Mouse (Mus musculus): ENCODE results near the gene Sema3b. TPM values are rescaled to one million over a fixed set of nuclear protein-coding genes. Genes with fewer than 3 reads are reported as not detected.

The Sema3b gene
- 0.12 TPM in 2 replicates for total RNA-seq (2017)

DNA sequence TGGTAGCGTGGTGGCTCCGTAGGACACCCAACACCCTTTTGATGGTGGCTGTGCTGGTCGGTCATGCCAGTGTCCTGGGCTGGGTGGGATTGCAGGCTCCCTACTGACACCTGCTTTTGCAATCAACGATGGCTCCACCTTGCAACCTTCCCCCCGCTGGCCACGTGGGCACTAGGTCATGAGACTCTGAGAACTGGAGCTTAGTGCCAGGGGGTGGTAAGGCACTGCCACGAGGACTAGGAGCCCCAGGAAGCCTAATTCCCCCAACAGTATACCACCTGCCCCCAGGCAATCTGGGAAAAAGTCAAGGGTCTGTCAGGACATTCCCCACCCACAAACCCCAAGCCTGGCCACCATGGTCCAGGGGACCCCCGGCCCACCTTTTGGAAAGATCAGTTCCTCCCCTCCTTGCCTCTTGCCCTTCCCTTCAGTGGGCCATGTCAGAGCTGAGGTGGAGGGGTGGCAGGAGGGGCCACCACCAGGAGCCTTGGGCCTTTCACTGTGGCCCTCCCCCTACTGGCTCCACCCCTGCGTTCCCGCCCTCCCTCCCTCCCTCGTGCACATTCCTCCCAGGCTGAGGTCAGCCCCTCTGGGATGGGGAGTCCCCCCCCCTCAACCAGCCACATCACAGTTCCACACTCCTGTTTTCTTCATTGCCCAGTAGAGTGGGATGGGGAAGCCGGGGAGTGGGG lies at the start of gene Sema3b:
Sema3b (minus strand) TSS at position 489 of the 692 bp plus-strand sequence.
- ATAC-seq (ENCODE audit: extremely low read depth, insufficient number of reproducible peaks, low FRiP score, poor library complexity, severe bottlenecking), result no peak

DNA sequence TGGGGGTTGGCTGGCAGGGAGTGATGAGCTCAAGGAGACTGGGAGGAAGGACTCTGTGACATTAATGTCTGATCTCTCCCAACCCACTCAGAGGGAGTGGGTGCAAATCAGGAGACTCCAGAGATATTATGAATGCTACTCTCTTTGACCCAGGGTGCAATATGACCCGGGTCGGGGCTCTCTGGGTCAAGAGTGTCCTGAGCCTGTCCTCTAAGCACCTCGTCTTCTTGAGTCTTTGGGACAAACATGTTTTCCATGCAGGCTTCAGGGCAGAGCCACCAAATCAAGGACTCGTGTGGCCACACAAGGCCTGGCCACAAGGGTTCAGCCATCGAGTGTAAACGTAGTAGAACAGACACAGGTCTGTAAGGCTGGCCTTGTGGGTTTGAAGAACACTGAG lies 49.1 kb upstream of the Sema3b start:
- ATAC-seq (ENCODE audit: extremely low read depth, insufficient number of reproducible peaks, low FRiP score, poor library complexity, severe bottlenecking), result no peak

DNA sequence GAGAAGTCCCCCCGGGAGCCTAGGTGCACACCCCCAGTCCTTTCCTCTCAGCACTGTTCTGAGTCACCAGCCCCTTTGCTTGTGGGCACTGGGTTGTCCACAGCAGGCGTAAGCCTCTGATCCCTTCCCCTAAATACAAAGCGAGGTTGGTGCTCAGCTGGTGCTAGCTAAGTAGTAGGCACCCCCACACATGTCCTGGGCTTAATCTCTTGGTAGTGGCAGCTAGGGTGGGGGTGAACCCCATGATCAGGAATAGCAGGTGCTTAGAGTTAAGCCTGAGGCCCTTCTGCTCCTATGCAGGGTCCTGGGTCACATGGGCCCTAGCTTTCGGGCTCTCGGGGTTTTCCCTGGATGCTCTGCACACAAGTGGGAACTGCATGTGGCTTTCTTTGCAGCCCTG lies 48.1 kb upstream of the Sema3b start:
- no peak for ATAC-seq (ENCODE audit: extremely low read depth, insufficient number of reproducible peaks, low FRiP score, poor library complexity, severe bottlenecking)

DNA sequence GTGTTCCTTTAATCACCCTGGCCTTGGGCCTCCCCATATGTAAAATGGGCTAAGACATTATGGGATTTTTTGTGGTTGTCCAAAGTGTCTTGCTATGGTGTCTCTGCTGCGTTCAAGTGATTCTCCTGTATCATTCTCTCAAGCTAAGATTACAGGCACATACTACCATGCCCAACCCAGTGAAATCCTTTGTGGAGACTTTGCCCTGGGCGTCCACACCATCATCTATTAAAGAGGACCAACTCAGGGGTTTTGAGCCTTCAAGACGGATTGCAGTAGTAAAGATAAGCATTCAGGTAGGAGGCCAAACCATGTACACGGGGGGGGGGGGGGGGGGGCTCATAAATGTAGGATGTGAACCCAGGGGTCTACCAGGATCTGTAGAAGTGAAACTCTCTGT lies 45.6 kb upstream of the Sema3b start:
- no peak for ATAC-seq (ENCODE audit: extremely low read depth, insufficient number of reproducible peaks, low FRiP score, poor library complexity, severe bottlenecking)

DNA sequence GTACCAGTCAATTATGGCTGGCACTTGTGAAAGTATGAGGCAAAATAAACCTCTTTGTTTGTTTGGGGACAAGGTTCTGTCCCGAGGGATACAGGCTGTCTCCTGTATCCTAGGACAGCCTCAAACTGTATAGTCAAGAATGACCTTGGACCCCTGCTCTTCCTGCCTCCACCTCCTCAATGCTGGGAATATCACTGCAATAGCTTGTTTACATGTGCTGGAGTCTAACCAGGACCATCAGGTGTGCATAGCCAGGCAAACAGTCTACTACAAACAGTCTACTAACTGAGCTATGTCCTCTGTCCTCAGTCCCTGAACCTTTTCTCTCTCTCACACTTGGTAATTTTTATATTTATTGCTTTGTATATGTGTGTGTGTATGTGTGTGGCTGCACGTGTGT lies 44.4 kb upstream of the Sema3b start:
- ATAC-seq (ENCODE audit: extremely low read depth, insufficient number of reproducible peaks, low FRiP score, poor library complexity, severe bottlenecking), result no peak

DNA sequence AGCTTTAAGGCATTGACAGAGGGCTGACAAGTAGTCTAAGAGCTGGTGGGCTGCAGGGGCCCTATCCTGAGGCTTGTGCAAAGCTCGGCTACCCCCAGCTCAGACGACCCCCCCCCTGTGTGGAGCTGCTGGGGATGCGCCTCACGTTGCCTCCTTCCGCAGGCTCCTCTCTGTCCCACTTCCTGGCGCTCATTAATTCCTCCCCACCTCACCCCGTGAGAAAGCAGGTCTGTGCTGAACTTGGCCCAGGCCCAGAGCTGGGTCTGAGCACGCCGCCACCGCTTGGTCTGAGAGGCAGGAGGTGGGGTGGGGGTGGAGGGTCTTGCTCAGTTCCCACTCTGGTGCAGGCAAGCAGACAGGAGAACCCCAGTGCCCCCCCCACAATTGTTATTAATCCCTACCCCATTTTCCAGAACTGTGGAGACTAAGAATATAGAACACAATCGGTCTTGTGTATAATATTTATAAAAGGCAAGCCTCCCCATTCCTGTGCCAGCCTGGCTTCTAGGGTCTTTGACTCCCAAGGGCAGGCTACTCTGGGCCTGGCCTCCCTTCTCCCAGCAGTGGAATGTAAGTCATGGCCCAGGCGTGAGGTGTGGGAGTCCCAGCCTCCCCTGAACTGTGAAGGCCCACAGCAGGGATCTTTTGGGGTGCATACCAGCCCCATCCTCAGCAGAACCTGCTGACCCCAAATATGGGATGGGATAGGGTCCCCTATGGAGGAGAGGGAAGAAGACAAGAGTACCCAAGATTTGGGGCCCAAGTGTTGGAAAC lies 41.9 kb upstream of the Sema3b start:
- no peak for ATAC-seq (ENCODE audit: extremely low read depth, insufficient number of reproducible peaks, low FRiP score, poor library complexity, severe bottlenecking)

DNA sequence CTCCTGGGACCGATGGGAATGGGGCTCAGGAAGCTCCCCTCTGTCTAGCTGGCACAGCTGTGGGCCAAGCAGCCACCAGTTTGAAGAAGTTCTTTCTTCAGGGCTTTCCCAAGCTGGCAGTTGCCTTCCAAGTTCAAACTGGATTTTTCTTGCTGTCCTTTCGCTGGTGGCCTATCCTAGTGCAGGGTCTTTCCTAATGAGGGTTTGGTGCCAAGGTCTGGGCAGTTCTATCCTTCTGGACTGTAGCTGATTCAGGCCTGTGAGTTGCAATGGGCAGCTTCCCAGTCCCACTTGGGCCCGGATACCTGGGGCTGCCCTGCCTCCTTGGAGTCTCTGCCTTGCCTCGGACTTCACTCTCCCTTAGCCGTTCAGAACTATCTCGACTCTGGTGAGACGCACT lies 41.2 kb upstream of the Sema3b start:
- no peak for ATAC-seq (ENCODE audit: extremely low read depth, insufficient number of reproducible peaks, low FRiP score, poor library complexity, severe bottlenecking)

DNA sequence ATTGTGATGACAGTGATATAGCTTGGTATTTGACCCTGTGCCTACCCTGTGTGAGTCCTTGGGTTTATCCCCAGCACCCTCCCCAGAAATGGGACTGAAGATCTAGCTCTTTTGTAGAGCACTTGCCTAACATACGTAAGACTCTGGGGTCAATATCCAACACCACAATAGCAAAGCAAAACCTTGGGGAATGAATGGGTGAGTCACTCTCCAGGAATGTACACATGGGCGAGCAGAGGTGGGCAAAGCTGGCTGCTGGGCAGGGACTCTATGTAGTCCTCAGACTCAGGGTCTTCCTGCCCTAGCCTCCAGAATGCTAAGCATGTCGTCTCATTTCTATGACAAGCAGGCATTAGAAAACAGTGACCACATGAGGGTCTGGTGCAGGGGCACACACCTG lies 39.7 kb upstream of the Sema3b start:
- ATAC-seq (ENCODE audit: extremely low read depth, insufficient number of reproducible peaks, low FRiP score, poor library complexity, severe bottlenecking), result no peak

DNA sequence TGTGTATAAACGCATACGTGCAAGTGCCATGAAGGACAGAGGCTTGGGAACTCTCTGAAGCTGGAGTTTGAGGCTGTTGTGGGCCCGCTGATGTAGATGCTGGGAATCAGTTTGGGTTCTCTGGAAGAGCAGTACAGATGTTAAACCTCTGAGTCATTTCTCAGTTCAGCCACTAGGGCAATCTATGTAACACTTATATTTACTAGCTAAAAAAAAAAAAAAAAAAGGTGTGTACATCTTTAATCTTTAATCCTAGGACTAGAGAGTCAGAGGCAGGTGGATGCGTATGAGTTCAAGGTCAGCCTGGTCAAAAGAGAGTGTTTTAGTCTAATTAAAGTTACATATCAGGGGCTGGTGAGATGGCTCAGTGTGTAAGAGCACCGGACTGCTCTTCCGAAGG lies 37.9 kb upstream of the Sema3b start:
- no peak for ATAC-seq (ENCODE audit: extremely low read depth, insufficient number of reproducible peaks, low FRiP score, poor library complexity, severe bottlenecking)

DNA sequence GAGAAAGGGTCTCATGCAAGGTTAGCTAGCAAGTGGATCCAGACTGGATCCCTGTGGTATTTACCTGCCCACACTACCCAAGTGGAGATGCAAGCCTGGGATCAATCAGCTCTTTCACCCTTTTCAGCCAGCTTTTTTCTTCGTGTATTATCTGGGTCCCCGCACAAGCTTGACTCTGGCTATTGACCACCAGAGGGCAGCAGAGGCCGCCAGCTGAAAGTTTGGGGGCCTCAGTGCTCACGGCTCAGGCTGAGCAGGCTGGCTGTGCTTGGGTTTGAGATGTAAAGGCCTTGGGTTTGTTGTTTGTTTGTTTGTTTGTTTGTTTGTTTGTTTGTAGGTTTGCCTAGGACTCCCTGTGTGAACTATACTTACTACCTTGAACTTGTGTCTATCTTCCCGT lies 36.5 kb upstream of the Sema3b start:
- peak; percentile 57; the same call in 1 of the 2 replicates for ATAC-seq (ENCODE audit: extremely low read depth, insufficient number of reproducible peaks, low FRiP score, poor library complexity, severe bottlenecking)

DNA sequence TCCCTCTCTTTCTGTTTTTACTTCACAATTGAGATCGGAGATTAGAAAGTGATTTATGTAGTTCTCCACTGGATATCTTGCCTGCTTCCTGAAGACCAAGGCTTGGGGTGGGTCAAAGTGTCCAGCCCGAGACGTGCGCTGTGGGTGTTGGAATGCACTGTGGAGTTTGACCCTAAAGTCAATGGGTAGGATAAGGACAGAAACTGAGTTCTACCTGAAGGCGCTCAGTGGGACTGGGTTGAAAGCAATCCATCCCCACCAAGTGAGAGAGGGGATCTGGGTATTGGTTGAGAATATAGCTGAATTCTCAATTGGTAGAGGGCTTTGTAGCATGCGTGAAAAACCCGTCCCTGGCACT lies 36.1 kb upstream of the Sema3b start:
- no peak for ATAC-seq (ENCODE audit: extremely low read depth, insufficient number of reproducible peaks, low FRiP score, poor library complexity, severe bottlenecking)

DNA sequence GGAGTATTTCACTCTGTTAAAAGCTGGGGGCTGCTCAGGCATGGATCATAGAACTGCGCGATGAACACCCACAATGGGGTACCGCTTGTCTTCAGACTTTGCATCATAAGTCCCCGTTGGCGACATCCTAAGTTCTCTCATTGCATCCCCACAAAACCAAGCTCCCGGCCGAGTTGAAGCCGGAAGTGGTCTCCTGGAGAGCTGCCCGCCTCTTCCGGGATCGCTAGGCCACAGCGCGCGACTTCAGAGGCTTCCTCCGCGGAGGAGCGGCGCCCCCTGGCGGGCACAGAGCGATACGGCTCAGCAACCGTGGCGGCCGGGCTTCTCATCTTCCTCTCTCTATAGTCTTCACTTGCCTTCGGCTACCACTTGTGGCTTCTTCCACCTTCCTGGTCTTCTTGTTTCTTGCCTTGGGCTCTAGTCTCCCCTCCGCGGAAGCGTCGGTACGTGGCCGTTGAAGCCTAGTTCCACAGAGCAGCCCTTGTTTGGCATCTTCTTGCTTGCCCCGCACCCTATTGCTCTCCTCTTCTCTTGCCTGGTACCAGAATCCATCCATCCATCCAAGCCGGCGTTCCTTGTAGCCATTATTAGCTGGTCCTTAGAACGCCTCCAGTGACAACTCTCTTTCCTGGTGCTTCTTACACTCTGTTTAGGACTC lies 35.6 kb upstream of the Sema3b start:
- peak; percentile 64 for ATAC-seq (ENCODE audit: extremely low read depth, insufficient number of reproducible peaks, low FRiP score, poor library complexity, severe bottlenecking)

DNA sequence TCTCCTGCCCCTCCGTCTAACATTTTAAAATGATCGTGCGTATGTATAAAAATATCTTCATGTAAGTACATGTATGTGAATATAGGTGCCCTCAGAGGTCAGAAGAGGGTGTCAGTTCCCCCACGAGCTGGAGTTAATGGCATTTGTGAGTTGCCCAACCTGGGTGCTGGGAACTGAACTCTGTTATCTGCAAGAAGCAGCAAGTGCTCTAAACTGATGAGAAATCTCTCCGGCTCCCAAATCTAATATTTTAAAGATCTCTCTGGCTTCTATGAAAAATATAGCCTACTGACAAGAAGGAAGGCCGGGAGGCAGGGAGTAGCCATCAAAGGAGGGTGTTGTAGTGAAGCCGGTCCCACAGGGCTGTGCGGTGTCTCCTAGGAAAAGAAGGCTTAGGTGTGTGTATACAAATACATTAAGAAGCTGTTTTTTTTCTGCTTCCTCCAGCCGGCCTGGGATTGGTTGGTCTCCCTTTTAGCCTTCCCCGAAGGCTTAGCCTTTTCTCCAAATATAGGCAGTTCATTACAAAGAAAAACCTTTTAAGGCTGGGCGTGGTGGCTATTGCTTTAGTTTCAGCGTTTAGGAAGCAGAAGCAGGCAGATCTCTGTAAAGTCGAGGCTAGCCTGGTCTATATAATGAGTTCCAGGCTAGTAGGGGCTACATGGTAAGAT lies 34.6 kb upstream of the Sema3b start:
- ATAC-seq (ENCODE audit: extremely low read depth, insufficient number of reproducible peaks, low FRiP score, poor library complexity, severe bottlenecking), result no peak

DNA sequence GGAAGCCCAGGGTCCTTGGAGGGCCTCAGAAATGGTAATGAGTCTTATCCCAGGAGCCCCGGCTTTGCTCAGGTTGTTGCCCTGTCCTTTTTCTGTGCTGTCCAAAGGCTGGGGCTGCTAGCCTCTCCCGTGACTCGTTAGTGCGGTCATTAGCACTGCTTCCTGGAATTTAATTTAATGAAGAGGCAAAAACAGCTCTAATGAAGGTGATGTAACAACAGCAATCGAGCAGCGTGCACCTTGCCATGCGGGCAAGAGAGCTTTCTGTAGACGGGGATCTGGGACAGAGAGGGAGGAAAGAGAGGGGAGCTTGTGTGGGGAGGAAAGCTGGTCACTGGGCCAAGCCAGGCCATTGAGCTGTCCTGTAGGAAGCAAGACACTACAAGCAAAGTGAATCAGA lies 32.6 kb upstream of the Sema3b start:
- no peak for ATAC-seq (ENCODE audit: extremely low read depth, insufficient number of reproducible peaks, low FRiP score, poor library complexity, severe bottlenecking)

DNA sequence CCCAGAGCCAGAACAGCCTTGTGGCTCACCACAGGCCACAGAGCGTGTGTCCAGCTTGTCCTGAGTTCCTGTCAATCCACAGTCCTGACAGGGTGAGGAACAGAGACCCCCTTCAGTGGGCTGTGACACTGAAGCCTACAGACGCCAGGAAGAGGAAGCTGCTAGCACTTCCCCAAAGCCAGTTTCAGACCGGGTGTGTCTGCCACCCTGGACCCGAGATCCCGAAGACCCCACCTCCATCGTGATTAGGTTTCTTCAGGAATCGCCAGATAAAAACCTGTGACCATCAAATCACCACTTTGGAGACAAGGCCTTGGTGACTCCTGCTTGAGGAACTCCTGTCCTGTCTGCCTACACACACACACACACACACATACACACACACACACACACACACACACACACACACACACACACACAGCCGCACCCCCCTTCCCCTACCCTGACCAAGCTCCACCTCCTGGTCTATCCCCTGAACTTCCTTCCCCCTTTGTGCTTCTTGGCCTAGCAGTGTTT lies 31.3 kb upstream of the Sema3b start:
- peak; percentile 67 for ATAC-seq (ENCODE audit: extremely low read depth, insufficient number of reproducible peaks, low FRiP score, poor library complexity, severe bottlenecking)

DNA sequence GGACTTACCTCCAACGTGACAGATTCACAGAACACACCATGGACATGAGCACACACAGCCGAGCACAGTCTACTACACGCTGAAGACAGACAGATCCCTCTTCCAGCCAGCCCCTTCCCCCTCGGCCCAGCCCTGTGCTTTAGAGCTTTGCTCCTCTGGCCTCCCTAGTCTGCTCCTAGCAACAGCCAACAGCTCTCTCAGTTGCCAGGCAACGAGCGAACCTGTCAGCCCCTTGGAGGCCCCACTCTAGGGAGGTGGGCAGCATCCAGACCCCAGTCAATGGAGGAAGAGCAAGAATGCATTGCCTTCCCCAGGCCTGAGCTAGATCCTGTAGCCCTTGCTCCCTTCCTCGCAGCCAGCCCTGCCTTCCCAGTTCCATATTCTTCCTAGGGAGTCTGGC lies 28.0 kb upstream of the Sema3b start:
- ATAC-seq (ENCODE audit: extremely low read depth, insufficient number of reproducible peaks, low FRiP score, poor library complexity, severe bottlenecking), result no peak

DNA sequence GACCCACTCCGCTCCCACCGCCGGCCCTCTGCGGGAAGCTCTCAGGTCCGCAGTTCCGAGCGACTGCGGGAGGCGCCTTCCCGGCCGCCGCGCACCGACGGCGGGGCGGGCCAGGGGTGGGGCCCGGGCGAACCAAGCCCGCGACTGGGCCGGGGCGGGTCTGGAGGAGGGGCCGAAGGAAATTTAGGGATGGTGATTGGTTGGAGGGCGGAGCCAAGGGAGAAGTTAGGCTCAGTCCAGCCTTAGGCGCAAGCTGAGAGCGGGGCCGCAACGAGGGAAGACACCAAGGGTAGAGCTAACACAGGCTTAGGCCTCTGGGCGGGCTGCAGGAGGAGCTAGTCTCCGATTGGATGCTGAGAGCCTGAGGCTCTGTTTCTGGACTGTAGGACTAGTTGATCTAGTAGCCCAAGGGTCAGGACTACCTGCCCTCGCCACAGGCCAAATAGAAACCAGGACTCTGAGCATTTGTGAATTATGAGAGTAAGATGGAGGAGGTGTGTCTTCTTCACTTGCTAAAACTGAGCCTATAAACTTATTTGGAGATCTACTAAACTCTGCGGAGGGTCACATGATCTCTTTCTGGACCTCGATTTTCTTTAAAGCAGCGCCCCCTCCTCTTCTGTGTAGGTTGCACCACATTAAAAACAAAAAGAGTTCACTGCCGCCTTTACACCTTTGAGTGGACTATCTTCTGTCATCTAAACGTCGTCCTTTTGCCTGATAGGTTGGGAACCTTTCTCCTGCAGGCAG lies 26.4 kb upstream of the Sema3b start, which contains the start of gene Gnai2:
Gnai2 (minus strand) TSS at position 89 of the 750 bp plus-strand sequence.
- ATAC-seq (ENCODE audit: extremely low read depth, insufficient number of reproducible peaks, low FRiP score, poor library complexity, severe bottlenecking), result peak; percentile 89

DNA sequence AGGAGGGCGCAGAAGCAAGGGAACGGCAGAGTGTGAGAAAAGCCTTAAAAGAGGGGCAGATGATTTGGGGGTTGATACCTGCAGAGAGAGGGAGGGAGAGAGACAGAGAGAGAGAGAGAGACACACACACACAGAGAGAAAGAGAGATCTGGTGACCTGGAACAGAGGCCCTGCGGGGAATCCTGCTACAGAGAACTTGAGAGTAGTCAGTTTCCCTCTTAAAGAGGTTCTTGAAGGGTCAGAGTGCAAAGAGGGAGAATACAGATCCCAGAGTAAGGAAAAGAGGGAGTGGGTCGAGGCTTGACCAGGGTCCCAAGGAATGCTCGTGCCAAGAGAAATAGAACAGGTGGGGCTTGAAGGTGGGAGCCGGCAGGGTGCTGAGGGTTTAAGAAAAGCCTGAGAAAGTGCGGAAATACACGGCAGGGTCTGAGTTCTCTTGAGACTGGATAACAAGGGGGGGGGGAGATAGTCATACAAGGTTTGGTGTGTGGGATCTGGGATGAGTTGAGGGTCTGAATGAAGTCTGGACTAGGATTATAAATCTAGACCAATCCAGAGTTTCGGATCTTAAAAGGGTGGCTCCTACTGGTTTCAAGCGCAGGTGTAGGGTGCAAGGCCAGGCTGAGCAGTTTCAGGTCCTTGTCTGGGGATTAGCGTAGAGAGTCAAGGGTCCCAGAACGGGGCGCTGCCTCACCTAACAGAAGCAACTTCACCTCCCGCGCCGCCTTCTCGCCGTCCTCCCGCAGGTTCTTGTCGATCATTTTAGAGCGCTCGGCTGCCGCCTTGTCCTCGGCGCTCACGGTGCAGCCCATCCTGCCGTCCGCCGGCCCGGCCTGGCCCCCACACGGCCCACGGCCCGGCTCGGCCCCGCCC lies 25.6 kb upstream of the Sema3b start:
- 0 out of 2 replicates have a peak, but pooled peaks have one; percentile 0 for ATAC-seq (ENCODE audit: extremely low read depth, insufficient number of reproducible peaks, low FRiP score, poor library complexity, severe bottlenecking)

Measured in neutrophil, adult 5-6 weeks (primary cell).